Mouse (Mus musculus) liver (tissue): ENCODE results near the gene Prl3d2.
"Not testable (repeated sequence)": the region's sequence is repeated elsewhere in the genome, so short reads cannot be mapped to it uniquely, and the experiment has no call there.

Experiments used
- DNase-seq: peaks from one replicate; pipeline ENCODE4 v3.0.0-alpha.2; 2020; ENCODE audit warnings: mixed read lengths

Gene Prl3d2

GRCm38 (mm10) chr13:27121398-27121797 lies at the start of gene Prl3d2:
Prl3d2 (plus strand) TSS chr13:27121698.
- DNase-seq = not testable (repeated sequence)

- not testable (repeated sequence) for DNase-seq
Measured at GRCm38 (mm10) chr13:27093890-27094289, 27.6 kb upstream of the Prl3d2 start, which contains the start of gene Prl3d1. Prl3d1 (plus strand) TSS chr13:27094190.

- no peak for DNase-seq
Measured at GRCm38 (mm10) chr13:27148264-27148663, 26.8 kb downstream of the Prl3d2 start.

- DNase-seq = not testable (repeated sequence)
Measured at GRCm38 (mm10) chr13:27156490-27156889, 35.0 kb downstream of the Prl3d2 start, which contains the start of gene Prl3d3. Prl3d3 (plus strand) TSS chr13:27156790.
